In the genomic region with DNA sequence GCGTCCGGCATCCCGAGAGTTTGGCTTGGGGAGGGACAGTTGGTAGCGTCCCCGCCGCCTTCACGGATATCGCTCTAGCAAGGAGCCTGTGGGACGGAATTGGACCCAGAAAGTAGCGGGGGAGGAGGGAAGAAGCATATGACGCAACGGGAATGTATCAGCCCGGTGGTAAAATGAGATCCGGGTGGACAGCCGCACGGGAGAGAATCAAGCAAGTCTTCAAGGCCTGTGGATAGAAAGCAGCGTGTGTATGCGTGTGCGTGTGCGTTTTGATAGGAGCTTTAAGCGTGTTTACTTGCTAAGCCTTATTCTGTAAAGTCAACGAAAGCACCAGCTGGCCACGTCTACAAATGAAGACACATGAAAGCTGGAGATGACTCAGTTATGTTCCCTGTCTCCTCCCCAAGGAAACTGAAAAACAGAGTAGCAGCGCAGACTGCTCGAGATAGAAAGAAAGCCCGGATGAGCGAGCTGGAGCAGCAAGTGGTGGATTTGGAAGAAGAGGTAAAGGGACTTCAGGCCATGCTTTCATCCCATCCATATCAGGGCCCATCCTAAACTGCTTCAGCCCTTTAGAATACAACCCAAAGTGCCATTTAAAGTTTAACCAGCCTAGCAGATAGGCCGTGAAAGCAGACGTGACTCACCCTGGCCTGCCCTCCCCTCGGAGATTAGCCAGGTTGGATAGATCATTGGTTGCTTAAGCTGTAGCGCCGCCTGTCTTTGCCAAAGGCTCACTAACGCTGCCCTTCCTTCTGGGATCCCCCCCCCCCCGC, we compare ENCODE assay signal across 8 mouse cellular contexts. TPM values are rescaled to one million over a fixed set of nuclear protein-coding genes. Genes with fewer than 3 reads are reported as not detected.
DNase-seq lines count a peak whose midpoint lies in the region; ATAC-seq and TF ChIP-seq lines count a peak whose summit lies in the region.

No protein-coding gene starts in this region.

- TF ChIP-seq EP300 in lung, postnatal 0 days (IDR thresholded peaks at IDR 0.05): 0 out of 2 replicates have a peak, but pooled peaks have one; percentile 4

- no peaks in the 10 kb centered on the region for H3K4me1 ChIP-seq in hindbrain, embryonic 11.5 days (replicated peaks; ENCODE audit: control insufficient read depth, insufficient read depth, low read length)
- peaks cover 11% of the 10 kb centered on the region; the same call in 1 of the 2 replicates for H3K4me1 ChIP-seq in lung, postnatal 0 days (ENCODE audit: insufficient read depth, low read depth, low read length)

- peak overlapping the region; percentile 71 for H3K4me2 ChIP-seq in hindbrain, embryonic 11.5 days (replicated peaks; ENCODE audit: low read depth, low read length)
- H3K4me2 ChIP-seq in lung, postnatal 0 days (replicated peaks; ENCODE audit: low read depth, low read length): peak overlapping the region; percentile 55

- TF ChIP-seq CTCF in lung, postnatal 0 days (IDR thresholded peaks at IDR 0.05): peak; percentile 76

- WGBS in hindbrain, embryonic 11.5 days: 0% methylated on average over 33 of the region's 34 CpGs
- under 1% methylated on average over 33 of the region's 34 CpGs for WGBS in lung, postnatal 0 days

- peak overlapping the region; percentile 99 for H3K9ac ChIP-seq in hindbrain, embryonic 11.5 days (ENCODE audit: low read depth, low read length)
- H3K9ac ChIP-seq in lung, postnatal 0 days (replicated peaks; ENCODE audit: low read depth): peak overlapping the region; percentile 100

- peak; percentile 83 for DNase-seq in MN1 (ENCODE audit: low spot score)
- DNase-seq in cerebellum, adult 9-10 months: peak; percentile 76
- peak; percentile 65 to 83 for DNase-seq in frontal cortex, adult 2 months (ENCODE audit: extremely low spot score in 1 of 2, low spot score in 1 of 2)
- DNase-seq in hindbrain, embryonic 11.5 days (ENCODE audit: low spot score): peak; percentile 66
- DNase-seq in layer of hippocampus, postnatal 10 days (ENCODE audit: low spot score in 2 of 2): peak; percentile 48 to 63
- DNase-seq in lung, postnatal 0 days (ENCODE audit: low spot score): peak; percentile 96
- peak; percentile 29 for DNase-seq in ovary, postnatal 10 days (ENCODE audit: low spot score)
- peak; percentile 79 for DNase-seq in thymus, postnatal 14 days

- no peaks in the 10 kb centered on the region for H3K9me3 ChIP-seq in hindbrain, embryonic 11.5 days (ENCODE audit: control insufficient read depth, low read length)
- no peaks in the 10 kb centered on the region for H3K9me3 ChIP-seq in lung, postnatal 0 days (ENCODE audit: low read length)

- H3K36me3 ChIP-seq in hindbrain, embryonic 11.5 days (ENCODE audit: control insufficient read depth, insufficient read depth, low read length): 0 out of 2 replicates have a peak, but pooled peaks cover 2% of the 10 kb centered on the region
- H3K36me3 ChIP-seq in lung, postnatal 0 days (ENCODE audit: insufficient read depth, low read length): peaks cover 29% of the 10 kb centered on the region

- H3K4me3 ChIP-seq in hindbrain, embryonic 11.5 days (ENCODE audit: low read depth, low read length): peak overlapping the region; percentile 97
- peak overlapping the region; percentile 100 for H3K4me3 ChIP-seq in lung, postnatal 0 days (ENCODE audit: low read depth, low read length)

- peak overlapping the region; percentile 86 for H3K27ac ChIP-seq in hindbrain, embryonic 11.5 days (ENCODE audit: low read depth, low read length)
- H3K27ac ChIP-seq in lung, postnatal 0 days (ENCODE audit: low read length): peak overlapping the region; percentile 96

- ATAC-seq in hindbrain, embryonic 11.5 days (ENCODE audit: low FRiP score): 0 out of 2 replicates have a peak, but pooled peaks have one; percentile 17
- ATAC-seq in lung, postnatal 0 days: peak; percentile 60

- H3K27me3 ChIP-seq in hindbrain, embryonic 11.5 days (ENCODE audit: control insufficient read depth, insufficient read depth, low read length): no peaks in the 10 kb centered on the region
- no peaks in the 10 kb centered on the region for H3K27me3 ChIP-seq in lung, postnatal 0 days (replicated peaks; ENCODE audit: insufficient read depth, low read length)

RNA-seq across cellular contexts. Expression of gene Xbp1, which starts 1.2 kb away (rescaled TPM):
- 59.8 and 68.6 TPM in 2 replicates for polyA plus RNA-seq in frontal cortex, adult 2 months (2012; rRNA removed)
- polyA plus RNA-seq in hindbrain, embryonic 11.5 days (2014; fragmentation: Nextera tagmentation; extraction: Ambion mirVana): 144 and 158 TPM in 2 replicates
- total RNA-seq in layer of hippocampus, postnatal 10 days (2021): 10 to 100 TPM; 63.6 to 65.1 TPM
- polyA plus RNA-seq in lung, postnatal 0 days (2015; fragmentation: Nextera tagmentation; extraction: Ambion mirVana): 211 and 242 TPM in 2 replicates

RNA-seq across cellular contexts. Expression of gene Ccdc117, which starts 20.3 kb away (rescaled TPM):
- polyA plus RNA-seq in frontal cortex, adult 2 months (2012; rRNA removed): 10.8 and 11.1 TPM in 2 replicates
- 21.3 and 26.6 TPM in 2 replicates for polyA plus RNA-seq in hindbrain, embryonic 11.5 days (2014; fragmentation: Nextera tagmentation; extraction: Ambion mirVana)
- total RNA-seq in layer of hippocampus, postnatal 10 days (2021): 1 to 10 TPM; 9.3 to 9.9 TPM
- polyA plus RNA-seq in lung, postnatal 0 days (2015; fragmentation: Nextera tagmentation; extraction: Ambion mirVana): 13.4 and 13.9 TPM in 2 replicates

RNA-seq across cellular contexts. Expression of gene Ankrd36, which starts 47.8 kb away (rescaled TPM):
- not detected in 2 replicates for polyA plus RNA-seq in frontal cortex, adult 2 months (2012; rRNA removed)
- not detected in 2 replicates for polyA plus RNA-seq in hindbrain, embryonic 11.5 days (2014; fragmentation: Nextera tagmentation; extraction: Ambion mirVana)
- not detected for total RNA-seq in layer of hippocampus, postnatal 10 days (2021)
- polyA plus RNA-seq in lung, postnatal 0 days (2015; fragmentation: Nextera tagmentation; extraction: Ambion mirVana): 0.15 TPM in 1 of 2 replicates, not detected in the other

Comparison
In these comparisons a context has a peak if more than half of its experiments do, and no peak if none do; other contexts are left out.
1. Peak in every context shown above with its lines: DNase-seq, ATAC-seq, H3K4me3 ChIP-seq and H3K27ac ChIP-seq.
2. DNase-seq: peak in every context shown above with its lines; median percentile 96 in lung, postnatal 0 days; 83 in MN1; 79 in thymus, postnatal 14 days; 76 in cerebellum, adult 9-10 months; 74 in frontal cortex, adult 2 months; 66 in hindbrain, embryonic 11.5 days; 56 in layer of hippocampus, postnatal 10 days; 29 in ovary, postnatal 10 days.